In genomic region chr10:80856267-80856666, GRCm38 (mm10) we compare ENCODE assay signal across 8 mouse cellular contexts. TPM values are rescaled to one million over a fixed set of nuclear protein-coding genes. Genes with fewer than 3 reads are reported as not detected.
DNase-seq lines count a peak whose midpoint lies in the region; ATAC-seq lines count a peak whose summit lies in the region.

No protein-coding gene starts in this region.

- peak overlapping the region; percentile 99 for H3K4me2 ChIP-seq in hindbrain, embryonic 15.5 days

- 69% methylated on average over 3 of the region's 3 CpGs for WGBS in hindbrain, embryonic 15.5 days

- peaks cover 45% of the 10 kb centered on the region for H3K4me1 ChIP-seq in hindbrain, embryonic 15.5 days (replicated peaks)

- H3K9me3 ChIP-seq in hindbrain, embryonic 15.5 days = no peaks in the 10 kb centered on the region

- peak overlapping the region; percentile 99; the same call in 1 of the 2 replicates for H3K4me3 ChIP-seq in hindbrain, embryonic 15.5 days

- DNase-seq in 3T3-L1 (ENCODE audit: low read depth, low spot score) (peak; percentile 86), A20 (ENCODE audit: low read depth, low spot score) (peak; percentile 16)
- DNase-seq in mesoderm, embryonic 11.5 days (ENCODE audit: low read depth, low spot score) = peak; percentile 43
- DNase-seq in cerebellum, adult 8-10 months = no peak
- no peak for DNase-seq in kidney, postnatal 36 days
- no peak for DNase-seq in thymus, postnatal 25 days

- peak; percentile 28 for ATAC-seq in erythroid progenitor cell, adult 5-6 weeks (replicated peaks; ENCODE audit: low FRiP score, poor library complexity, severe bottlenecking)
- no peak for ATAC-seq in hindbrain, embryonic 15.5 days (ENCODE audit: low FRiP score, low read depth)

- no peaks in the 10 kb centered on the region for H3K27me3 ChIP-seq in hindbrain, embryonic 15.5 days

- peak overlapping the region; percentile 95; the same call in 1 of the 2 replicates for H3K9ac ChIP-seq in hindbrain, embryonic 15.5 days

- no peak overlapping the region for H3K27ac ChIP-seq in hindbrain, embryonic 15.5 days (replicated peaks)

- peaks cover 16% of the 10 kb centered on the region; the same call in 1 of the 2 replicates for H3K36me3 ChIP-seq in hindbrain, embryonic 15.5 days

RNA-seq across cellular contexts. Expression of gene Sppl2b, which starts 1.2 kb away (rescaled TPM):
- 262 and 270 TPM in 2 replicates for total RNA-seq in erythroid progenitor cell, adult 5-6 weeks (2015; ENCODE audit: low replicate concordance)
- 283 and 322 TPM in 2 replicates for total RNA-seq in erythroid progenitor cell, adult 5-6 weeks (2017; ENCODE audit: low replicate concordance)
- 76.8 and 87.4 TPM in 2 replicates for polyA plus RNA-seq in hindbrain, embryonic 15.5 days (2015; fragmentation: Nextera tagmentation; extraction: Ambion mirVana)

RNA-seq across cellular contexts. Expression of gene Lsm7, which starts 1.3 kb away (rescaled TPM):
- total RNA-seq in erythroid progenitor cell, adult 5-6 weeks (2015; ENCODE audit: low replicate concordance) = 24.7 and 54.4 TPM in 2 replicates
- 75.3 and 78.9 TPM in 2 replicates for total RNA-seq in erythroid progenitor cell, adult 5-6 weeks (2017; ENCODE audit: low replicate concordance)
- 210 and 228 TPM in 2 replicates for polyA plus RNA-seq in hindbrain, embryonic 15.5 days (2015; fragmentation: Nextera tagmentation; extraction: Ambion mirVana)

RNA-seq across cellular contexts. Expression of gene Lingo3, which starts 12.4 kb away (rescaled TPM):
- not detected in 2 replicates for total RNA-seq in erythroid progenitor cell, adult 5-6 weeks (2015; ENCODE audit: low replicate concordance)
- not detected in 2 replicates for total RNA-seq in erythroid progenitor cell, adult 5-6 weeks (2017; ENCODE audit: low replicate concordance)
- polyA plus RNA-seq in hindbrain, embryonic 15.5 days (2015; fragmentation: Nextera tagmentation; extraction: Ambion mirVana) = 15.8 and 18.5 TPM in 2 replicates

RNA-seq across cellular contexts. Expression of gene Tmprss9, which starts 15.4 kb away (rescaled TPM):
- total RNA-seq in erythroid progenitor cell, adult 5-6 weeks (2015; ENCODE audit: low replicate concordance) = 0.72 TPM in 1 of 2 replicates, not detected in the other
- total RNA-seq in erythroid progenitor cell, adult 5-6 weeks (2017; ENCODE audit: low replicate concordance) = 0.30 TPM in 1 of 2 replicates, not detected in the other
- 0.22 and 0.33 TPM in 2 replicates for polyA plus RNA-seq in hindbrain, embryonic 15.5 days (2015; fragmentation: Nextera tagmentation; extraction: Ambion mirVana)

RNA-seq across cellular contexts. Expression of gene Oaz1, which starts 29.8 kb away (rescaled TPM):
- total RNA-seq in erythroid progenitor cell, adult 5-6 weeks (2015; ENCODE audit: low replicate concordance) = 1,470 and 1,566 TPM in 2 replicates
- 158 and 259 TPM in 2 replicates for total RNA-seq in erythroid progenitor cell, adult 5-6 weeks (2017; ENCODE audit: low replicate concordance)
- polyA plus RNA-seq in hindbrain, embryonic 15.5 days (2015; fragmentation: Nextera tagmentation; extraction: Ambion mirVana) = 1,303 and 1,311 TPM in 2 replicates

Comparison
In these comparisons a context has a peak if more than half of its experiments do, and no peak if none do; other contexts are left out.
1. DNase-seq: peak in 3T3-L1 (single experiment), A20 (single experiment) and mesoderm, embryonic 11.5 days (single experiment); none in cerebellum, adult 8-10 months (single experiment), kidney, postnatal 36 days (0 of 2) and thymus, postnatal 25 days (single experiment).